Mouse (Mus musculus): ENCODE measurements around the gene B9d1.

B9d1 gene

GRCm38 (mm10) chr11:61540642-61541041, 35.7 kb downstream of the B9d1 start:
- DNase-seq (ENCODE audit: low read depth, low spot score): no peak

GRCm38 (mm10) chr11:61541106-61541505, 36.2 kb downstream of the B9d1 start:
- DNase-seq (ENCODE audit: low read depth, low spot score): peak; percentile 52

GRCm38 (mm10) chr11:61545586-61545985, 40.6 kb downstream of the B9d1 start:
- DNase-seq (ENCODE audit: low read depth, low spot score): no peak

DNA sequence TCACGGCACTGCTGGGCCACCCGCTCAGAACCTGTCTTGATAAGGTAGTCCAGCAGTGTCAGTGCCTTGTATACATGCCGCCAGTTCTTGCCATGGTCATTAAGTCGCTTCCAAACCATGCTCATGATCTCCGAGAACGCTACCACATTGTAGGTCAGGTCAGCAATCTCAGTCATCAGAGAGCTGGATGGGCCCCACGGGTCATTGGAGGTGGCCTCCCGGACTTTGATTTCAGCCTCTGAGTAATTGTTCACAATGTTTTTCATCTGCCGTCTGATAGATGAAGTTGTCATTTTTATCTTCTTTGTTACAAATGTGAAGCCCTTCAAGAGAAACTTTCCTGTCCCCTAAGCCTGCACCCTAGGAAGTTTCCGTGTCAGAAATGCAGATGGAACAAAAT, 41.5 kb downstream of the B9d1 start:
- DNase-seq (ENCODE audit: low read depth, low spot score): no peak

DNA sequence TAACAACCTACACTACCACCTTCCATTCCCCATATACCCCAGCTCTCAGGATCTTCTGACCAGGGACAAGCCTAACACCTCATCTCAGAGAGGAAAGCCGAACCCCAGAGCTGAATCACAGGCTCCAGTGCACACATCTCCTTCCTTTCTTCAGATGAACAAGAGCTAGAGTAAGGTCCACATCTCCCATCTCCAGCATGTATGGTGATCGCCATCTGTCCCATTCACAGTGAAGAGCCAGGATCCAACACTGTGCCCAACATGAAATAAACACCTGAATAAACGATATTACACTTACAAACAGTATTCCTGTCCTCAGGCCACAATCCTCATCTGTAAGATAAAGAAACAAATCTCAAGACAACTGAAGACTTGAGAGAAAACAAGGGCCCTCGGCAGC, 42.8 kb downstream of the B9d1 start:
- no peak for DNase-seq (ENCODE audit: low read depth, low spot score)

DNA sequence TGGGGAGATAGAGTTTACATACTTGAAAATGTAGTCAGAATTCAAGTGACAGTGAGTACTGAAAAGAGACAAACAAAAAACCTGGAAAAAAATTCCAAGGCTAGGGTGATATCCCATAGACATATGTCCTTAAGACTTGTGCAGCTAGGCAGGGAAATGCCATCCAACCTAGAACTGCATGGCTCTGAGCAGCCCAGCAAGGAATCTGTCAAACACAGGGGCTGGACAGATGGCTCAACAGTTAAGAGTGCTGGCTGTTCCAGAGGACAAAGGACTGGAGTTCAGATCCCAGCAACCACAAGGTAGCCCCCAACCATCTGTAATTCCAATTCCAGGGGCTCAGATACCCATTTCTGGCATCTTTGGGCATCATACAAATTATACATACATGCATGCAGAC, 45.7 kb downstream of the B9d1 start:
- no peak for DNase-seq (ENCODE audit: low read depth, low spot score)

GRCm38 (mm10) chr11:61553015-61553754, 48.2 kb downstream of the B9d1 start:
- DNase-seq (ENCODE audit: low read depth, low spot score): no peak

GRCm38 (mm10) chr11:61559572-61559971, 54.6 kb downstream of the B9d1 start:
- no peak for DNase-seq (ENCODE audit: low read depth, low spot score)

- no peak for DNase-seq (ENCODE audit: low read depth, low spot score)
These were observed 57.5 kb downstream of the B9d1 start for GRCm38 (mm10) chr11:61562421-61562820.
